Mouse (Mus musculus): ENCODE measurements around the gene Olfr661. TPM values are rescaled to one million over a fixed set of nuclear protein-coding genes. Genes with fewer than 3 reads are reported as not detected.

Gene Olfr661
- not detected for total RNA-seq (2021)
- long read RNA-seq, experiment 1, result 0 reads
- long read RNA-seq, experiment 2, result 0 reads

- no peak for DNase-seq
- intact Hi-C loops (cut with DNase I), result no loop called here
Measured at GRCm38 (mm10) chr7:104686201-104686600, at the start of gene Olfr661. Gene Olfr661 (plus strand): TSS chr7:104686501.

DNA sequence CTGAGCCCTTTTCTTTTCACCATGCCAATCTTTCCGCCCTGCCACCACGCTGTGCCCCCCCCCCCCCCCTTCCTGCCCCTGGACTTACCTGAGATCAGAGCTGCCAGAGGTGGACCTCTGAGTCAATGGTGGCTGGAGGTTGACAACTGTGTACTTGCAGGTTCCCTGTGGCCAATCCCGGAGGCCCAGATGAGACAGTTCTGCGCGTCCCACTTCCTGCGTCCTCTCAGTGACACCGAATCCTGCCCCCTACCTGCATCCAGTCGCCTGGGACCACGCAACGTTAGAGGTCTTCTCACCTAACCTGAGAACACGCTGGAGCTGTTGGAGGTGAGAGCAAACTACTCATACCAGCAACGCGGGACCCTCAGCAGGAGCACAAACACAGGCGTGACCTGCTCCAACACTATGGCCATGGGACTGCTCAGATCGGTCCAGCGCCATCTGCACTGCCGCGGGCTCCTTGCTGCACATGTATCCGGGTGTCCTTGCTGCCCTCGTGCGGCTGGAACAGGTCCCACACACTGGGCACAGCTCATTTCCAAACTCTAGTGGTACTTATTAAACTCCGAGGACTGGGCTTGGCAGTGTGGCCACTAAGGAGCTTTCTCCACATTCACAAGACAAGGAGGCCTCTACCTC, 39.3 kb upstream of the Olfr661 start, which contains the start of gene Olfr658:
Gene Olfr658, minus strand, starts transcription at position 465 of the 642 bp plus-strand sequence.
- DNase-seq, result peak; percentile 18

DNA sequence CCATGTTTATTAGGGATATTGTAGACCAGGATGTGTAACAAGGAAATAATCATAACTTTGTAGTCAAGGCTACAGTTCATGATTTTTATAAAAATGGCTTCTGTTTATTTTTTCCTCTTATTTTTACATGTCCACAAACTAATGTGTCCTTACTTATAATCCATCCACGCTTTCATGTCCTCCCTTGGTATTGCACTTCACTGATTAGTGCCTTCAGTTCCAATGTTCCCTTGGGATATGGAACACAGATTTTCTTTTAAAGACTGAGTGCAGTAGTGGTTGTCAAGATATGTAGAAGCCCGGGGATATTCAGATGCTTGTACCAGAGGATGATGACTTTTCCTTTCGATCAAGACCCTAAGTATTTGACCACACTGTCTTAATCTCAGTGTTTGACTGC, 19.8 kb upstream of the Olfr661 start, which contains the start of gene Olfr659:
Gene Olfr659, plus strand, starts transcription at position 301 of the 400 bp plus-strand sequence.
- intact Hi-C loops (cut with DNase I), result no loop called here

More for the DNA sequence above, 39.3 kb upstream of the Olfr661 start, which contains the start of gene Olfr658:
- intact Hi-C loops (cut with DNase I), result no loop called here

More for the DNA sequence above, 19.8 kb upstream of the Olfr661 start, which contains the start of gene Olfr659:
- DNase-seq, result no peak

Other genes starting within 250 kb of the Olfr661 start
- gene Trim30a, start 221.3 kb upstream of the Olfr661 start, total RNA-seq (2021), result 1 to 10 TPM; 2.7 to 3.1 TPM
- gene Trim30d, start 178.7 kb upstream of the Olfr661 start, total RNA-seq (2021), result 1 to 10 TPM in 1 of 2 experiments, under 1 TPM in 1; 0.45 to 1.2 TPM
- gene Olfr651, start 136.4 kb upstream of the Olfr661 start, total RNA-seq (2021), result not detected
- not detected for gene Olfr652, start 125.6 kb upstream of the Olfr661 start, total RNA-seq (2021)
- gene Olfr653, start 109.2 kb upstream of the Olfr661 start, total RNA-seq (2021), result not detected
- not detected for gene Olfr654, start 99.5 kb upstream of the Olfr661 start, total RNA-seq (2021)
- gene Olfr655, start 84.7 kb upstream of the Olfr661 start, total RNA-seq (2021), result not detected
- not detected for gene Olfr656, start 72.5 kb upstream of the Olfr661 start, total RNA-seq (2021)
- not detected for gene Olfr657, start 61.7 kb upstream of the Olfr661 start, total RNA-seq (2021)
- gene Olfr658, start 39.2 kb upstream of the Olfr661 start, total RNA-seq (2021), result not detected
- gene Olfr659, start 19.7 kb upstream of the Olfr661 start, total RNA-seq (2021), result not detected
- not detected for gene Usp17le, start 91.0 kb downstream of the Olfr661 start, total RNA-seq (2021)
- gene Usp17lb, start 156.1 kb downstream of the Olfr661 start, total RNA-seq (2021), result not detected
- gene Usp17la, start 170.5 kb downstream of the Olfr661 start, total RNA-seq (2021), result not detected
- gene Olfr665, start 191.5 kb downstream of the Olfr661 start, total RNA-seq (2021), result not detected
- not detected for gene Olfr666, start 209.5 kb downstream of the Olfr661 start, total RNA-seq (2021)
- gene Olfr667, start 235.0 kb downstream of the Olfr661 start, total RNA-seq (2021), result not detected
- not detected for gene Olfr668, start 241.6 kb downstream of the Olfr661 start, total RNA-seq (2021)
- not detected for gene Olfr669, start 247.7 kb downstream of the Olfr661 start, total RNA-seq (2021)

All from heart, postnatal 14 days (tissue).